Mouse (Mus musculus): ENCODE measurements around the gene Rab3il1.

DNA sequence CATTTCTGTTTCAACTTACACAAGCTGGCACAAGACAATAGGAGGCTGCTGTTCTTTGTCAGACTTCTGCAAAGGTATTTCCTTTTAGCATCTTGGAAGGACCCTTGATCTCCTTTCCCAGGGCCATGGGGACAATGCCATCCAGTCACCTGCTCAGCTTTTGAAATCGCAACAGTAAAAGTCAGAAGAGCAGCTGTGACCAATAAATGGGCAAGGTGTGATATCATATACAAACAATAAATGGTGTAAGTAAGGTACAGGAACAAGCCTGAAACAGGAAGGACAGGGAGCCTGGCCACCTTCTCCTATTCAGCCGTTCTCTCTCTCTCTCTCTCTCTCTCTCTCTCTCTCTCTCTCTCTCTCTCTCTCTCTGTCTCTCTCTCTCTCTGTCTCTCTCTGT lies 49.0 kb downstream of the Rab3il1 start:
- TF ChIP-seq EP300 (IDR thresholded peaks at IDR 0.05) = no peak
- TF ChIP-seq CTCF (IDR thresholded peaks at IDR 0.05) = no peak

All from lung, postnatal 0 days (tissue).